Mouse (Mus musculus) thymus, postnatal 10 days (tissue): ENCODE data around the gene Tcte3.
"Not testable (repeated sequence)": the region's sequence is repeated elsewhere in the genome, so short reads cannot be mapped to it uniquely, and the experiment has no call there.

Experiments used
- DNase-seq, 2 experiments: peaks; one replicate each; pipeline ENCODE4 v3.0.0; 2021; ENCODE audit warnings: low spot score in 2 of 2

Tcte3 gene

DNA sequence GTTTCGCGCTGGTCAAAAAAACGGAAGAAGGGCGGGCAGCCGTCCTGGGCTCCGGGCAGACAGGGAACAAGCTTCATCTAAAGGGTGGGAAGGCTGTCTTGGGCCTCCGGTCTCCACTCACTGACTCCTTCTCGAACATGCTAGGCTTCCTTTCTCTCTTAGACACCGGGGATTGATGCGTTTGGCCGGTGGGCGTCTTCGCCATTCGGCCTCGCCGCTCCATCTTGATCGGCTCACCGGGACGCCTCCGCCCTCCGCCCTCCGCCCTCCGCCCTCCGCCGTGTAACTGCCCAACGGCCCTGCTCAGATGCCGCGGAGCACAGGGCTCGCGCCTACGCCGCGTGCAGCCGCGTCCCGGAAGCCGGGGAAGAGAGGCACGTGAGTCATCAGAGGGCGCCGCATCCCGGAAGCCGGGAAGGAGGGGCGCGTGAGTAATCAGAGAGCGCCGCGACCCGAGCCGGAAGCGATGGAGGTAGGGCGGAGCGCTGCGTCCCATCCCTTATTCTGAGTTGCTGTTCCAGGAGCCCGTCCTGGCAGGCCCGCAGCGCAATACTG lies at the start of gene Tcte3, which contains the start of the genes Ermard and Gm3448:
TSS of gene Tcte3 (minus strand) at position 314 of the 555 bp plus-strand sequence.
TSS of gene Ermard (plus strand) at position 34 of the 555 bp plus-strand sequence.
TSS of gene Gm3448 (minus strand) at position 363 of the 555 bp plus-strand sequence.
- peak; percentile 11 to 29 for DNase-seq

DNA sequence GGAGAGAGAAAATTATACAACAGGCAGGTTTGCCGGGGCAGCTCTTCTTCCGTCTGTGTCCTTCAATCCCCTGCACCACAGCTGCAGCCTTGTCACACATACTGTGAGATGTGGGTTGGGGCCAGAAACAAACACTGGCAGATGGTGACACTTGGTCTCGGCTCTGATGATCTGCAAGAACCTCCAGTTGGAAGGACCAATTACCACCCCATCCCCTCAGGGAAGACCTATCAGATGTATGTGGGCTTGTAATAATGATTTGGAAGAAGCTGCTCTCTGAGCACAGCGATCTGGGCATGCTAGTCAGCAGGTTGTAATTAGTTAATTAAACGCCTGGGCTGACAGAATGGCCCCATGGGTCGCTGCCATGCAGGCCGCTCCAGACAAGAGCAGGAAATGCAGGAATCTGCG lies 47.3 kb upstream of the Tcte3 start:
- DNase-seq, result no peak

DNA sequence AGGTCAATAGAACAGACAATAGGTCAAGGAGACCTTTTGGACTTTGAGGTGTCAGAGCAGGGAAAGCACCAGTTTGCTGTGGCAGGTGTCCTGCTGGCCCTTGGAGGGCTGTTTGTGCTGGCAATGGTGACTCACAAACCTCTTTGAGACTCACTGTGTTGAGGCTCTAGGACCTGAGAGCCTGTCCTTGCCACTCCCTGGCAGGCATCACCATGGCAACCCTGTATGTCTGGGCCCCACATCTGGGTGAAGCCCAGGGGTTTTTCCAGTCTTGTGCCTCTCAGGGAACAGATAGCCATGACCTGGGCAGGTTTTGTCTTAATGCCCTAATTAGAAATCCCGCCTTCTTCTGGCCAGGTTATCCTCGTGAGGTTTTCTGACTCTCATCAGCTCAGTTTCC lies 46.9 kb upstream of the Tcte3 start:
- no peak for DNase-seq

DNA sequence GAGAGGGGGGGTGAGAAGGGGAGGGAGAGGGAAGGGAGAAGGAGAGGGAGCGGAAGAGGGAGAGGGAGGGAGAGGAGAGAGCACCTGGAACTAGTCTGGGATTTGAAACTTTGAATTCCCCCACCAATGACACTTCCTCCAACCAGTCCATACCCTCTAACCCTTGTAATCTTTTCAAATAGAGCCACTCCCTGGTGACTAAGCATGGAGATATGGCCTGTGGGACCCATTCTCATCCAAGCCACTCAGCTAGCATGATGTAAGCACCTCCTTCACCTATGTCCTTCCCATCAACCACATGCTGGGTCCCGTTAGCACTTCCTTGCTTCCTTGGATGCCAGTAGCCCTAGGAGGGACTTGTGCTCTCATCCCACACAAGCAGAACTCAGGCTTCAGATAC lies 43.7 kb upstream of the Tcte3 start:
- no peak for DNase-seq

DNA sequence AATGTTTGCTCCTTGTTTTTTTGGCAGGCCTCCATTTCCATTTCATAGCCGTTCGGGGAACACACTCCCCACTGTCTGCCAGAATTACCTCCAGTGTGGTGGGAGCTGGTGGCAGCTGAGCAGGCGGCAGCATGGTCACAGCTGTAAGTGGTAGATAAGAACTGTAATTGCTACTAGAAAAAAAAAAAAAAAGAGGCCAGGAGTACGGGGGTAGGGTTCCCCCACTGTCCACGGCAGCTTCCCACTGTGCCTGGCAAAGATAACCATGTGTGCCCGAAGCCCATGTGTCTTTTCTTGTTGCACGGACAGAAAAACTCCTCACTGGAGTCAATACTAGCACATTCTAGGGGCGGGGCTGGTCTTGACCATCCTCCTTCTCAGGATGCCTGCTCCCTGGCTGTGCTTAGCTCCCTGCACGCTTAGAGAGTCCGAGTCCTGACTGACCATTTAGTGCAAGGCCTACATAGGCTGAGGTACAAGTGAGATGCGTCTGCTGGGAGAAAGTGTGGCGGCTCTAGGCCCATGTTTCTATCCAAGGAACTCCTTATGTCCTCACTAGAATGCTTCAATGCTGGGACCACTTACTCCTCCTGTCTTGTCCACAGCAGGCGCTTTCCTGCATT lies 43.0 kb upstream of the Tcte3 start:
- no peak for DNase-seq

DNA sequence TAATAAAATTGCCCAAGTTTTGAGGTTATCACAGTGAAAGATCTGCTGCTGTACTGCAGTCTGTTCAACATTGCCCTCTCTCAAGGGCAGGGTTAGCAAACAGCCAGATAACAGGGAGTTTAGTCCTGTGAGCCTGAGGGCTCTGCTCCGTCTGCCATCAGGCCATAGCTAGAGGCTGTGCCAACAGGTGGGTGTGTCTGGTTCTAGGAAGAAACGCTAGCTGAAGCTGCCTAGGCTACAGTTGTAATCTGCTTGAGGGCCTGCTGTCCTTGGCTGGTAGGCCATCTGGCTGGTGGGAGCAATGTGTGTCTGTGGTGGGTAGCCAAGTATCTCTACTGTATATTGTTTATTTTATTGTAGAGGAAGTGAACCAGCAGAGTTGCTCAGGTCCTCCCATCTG lies 36.2 kb upstream of the Tcte3 start:
- DNase-seq, result no peak

DNA sequence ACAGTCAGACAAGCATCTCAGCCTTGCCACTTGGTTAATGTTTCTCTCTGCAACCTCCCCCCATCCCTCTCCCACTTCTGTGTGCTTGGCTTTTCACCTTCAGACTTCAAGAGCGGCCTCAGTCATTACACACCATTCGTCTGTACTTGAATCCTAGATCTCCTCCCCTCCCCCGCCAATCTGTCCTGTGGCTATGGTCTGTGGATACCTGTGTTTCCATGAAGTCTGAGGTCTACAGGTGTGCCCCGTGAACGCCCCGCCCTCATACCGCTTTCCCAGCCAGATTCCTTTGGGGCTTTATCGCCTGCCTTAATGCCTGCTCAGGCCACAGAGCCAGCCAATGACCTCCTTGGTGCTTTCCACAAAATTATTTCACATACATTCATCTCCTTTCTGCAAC lies 33.7 kb upstream of the Tcte3 start:
- no peak for DNase-seq

DNA sequence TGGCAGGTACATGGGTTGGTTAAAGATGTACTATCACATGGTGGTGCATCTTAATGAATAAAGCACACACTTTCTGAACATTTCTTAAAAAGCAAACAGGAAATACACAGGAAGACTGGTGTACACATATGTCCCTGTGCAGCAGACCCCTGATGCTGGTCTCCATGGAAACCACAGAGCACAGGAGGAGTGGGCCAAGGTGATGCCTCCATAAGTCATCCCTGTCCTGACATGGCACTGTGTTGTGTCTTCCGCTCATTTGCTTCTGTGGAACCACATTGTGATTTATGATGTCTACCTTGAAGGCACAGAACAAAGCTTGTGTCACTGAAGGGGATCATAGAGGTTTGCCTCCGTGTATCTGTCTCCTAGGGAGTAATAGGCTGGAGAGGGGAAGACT lies 30.9 kb upstream of the Tcte3 start:
- DNase-seq, result no peak

DNA sequence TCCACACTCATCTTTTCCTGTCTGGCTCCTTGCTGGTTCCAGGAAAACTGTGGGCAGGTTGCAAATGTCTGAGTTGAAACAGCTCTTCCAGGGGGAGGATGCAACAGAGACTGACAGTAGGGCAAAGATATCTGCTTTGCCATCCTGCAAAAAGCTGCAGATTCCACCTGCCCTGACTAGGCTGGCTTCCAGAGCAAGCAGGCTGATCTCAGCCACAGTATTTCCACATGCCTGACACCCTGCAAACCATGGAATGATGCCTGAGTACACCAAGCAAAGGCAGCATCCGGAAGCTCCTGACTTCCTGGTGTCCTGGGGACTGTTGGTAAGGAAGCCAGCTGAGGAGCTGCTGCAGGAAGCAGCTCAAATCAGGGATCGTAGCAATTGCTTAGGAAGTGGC lies 27.8 kb upstream of the Tcte3 start:
- no peak for DNase-seq

DNA sequence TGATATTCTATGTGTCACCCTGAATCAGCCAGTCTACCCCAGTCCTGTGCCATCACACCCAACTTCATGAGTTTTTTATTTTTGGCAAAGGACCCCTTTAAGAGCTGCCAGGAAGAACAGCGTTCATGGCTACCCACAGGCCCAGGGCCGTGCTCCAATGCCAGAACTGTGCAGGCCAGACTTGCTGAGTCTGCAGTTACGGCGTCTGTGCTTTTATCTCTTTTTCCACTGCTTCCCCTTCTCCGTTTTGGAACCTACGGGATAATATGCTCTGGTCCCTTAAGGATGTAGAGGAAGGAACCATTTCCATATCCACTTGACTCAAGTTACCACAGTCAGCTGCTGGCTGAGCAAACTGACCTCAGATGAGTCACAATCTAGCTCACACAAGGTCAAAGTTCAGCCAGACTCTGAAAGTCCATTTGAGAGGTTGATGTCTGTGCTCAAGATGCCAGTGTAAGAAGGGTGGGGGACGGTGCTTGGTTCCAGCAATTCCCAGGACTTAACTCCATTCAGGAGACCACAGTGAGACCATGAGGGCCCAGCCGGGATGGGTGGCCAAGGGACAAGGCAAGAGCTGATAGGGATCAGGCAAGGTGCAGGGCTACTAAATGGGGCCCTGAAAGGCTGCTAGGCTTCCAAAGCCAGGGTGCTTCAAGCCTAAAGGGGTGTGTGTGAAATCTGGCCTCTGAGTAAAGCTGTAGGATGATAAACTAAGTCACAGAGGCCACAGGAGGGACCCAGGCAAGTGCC lies 26.9 kb upstream of the Tcte3 start:
- DNase-seq, result no peak

DNA sequence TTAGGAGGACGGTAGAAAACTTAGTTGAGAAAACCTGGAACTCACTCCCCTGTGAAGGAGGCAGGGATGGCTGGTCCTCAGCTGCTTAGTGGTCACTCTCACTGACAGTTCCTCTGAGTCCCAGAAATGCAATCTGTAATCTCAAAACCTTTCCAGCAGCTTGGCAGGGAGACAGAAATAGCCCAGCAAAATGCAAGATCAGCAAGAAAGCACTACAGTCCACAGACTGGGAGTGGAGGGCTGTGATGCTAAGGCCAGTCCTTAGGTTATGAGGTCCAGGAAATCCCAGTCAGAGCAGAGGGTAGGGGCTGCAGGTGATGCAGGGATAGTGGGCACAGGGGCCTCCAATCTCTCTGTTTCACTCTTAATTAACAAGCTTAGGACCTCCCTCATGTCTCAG lies 25.6 kb upstream of the Tcte3 start:
- DNase-seq, result no peak

DNA sequence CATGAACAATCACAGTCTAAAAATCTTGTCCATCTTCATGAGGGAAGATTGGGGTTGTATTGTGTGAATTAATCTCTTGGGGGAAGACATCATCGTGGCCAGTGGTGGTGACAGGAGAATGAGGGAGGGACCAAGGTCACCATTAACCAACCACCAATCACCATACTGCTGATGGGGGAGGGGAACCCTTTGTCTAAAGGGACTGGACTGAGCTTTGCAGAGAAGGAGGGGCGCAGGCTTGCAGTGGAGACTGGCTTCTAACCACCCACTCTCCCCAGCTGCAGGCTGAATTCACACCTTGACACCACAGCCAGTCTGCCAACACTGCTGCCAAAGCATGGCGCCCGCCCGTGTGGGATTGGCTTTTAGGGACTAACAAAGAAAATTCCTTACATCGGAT lies 24.8 kb upstream of the Tcte3 start:
- DNase-seq, result no peak

DNA sequence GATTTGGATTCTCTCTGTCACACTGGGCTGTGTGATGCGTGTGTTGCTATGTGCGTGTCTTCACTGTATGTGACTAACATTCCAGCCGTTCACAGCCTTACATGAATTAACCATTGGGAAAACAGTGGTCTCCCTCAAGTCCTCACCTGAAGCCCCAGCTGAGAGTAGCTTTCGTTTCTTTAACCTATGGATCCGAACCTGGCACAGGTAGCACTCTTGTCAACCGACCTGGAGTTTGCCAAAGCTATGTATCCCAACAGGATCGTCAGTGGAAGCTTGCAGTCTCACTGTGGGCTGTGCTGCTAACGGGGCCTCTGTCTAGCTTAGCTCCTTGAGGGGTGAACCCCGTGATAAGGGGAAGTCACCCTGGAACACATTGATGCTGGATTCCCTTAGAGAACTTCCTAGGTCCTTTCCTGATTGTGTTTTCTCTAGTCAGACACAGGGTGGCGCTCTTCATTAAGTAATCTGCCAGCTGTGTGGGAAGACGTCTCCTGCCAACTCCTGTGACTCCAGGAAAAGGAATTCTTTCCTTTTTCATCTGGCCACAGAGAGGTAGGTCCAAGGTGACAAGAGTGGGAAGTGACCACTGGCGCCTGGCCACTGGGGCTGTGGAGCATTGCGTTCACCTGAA lies 24.2 kb upstream of the Tcte3 start:
- no peak for DNase-seq

DNA sequence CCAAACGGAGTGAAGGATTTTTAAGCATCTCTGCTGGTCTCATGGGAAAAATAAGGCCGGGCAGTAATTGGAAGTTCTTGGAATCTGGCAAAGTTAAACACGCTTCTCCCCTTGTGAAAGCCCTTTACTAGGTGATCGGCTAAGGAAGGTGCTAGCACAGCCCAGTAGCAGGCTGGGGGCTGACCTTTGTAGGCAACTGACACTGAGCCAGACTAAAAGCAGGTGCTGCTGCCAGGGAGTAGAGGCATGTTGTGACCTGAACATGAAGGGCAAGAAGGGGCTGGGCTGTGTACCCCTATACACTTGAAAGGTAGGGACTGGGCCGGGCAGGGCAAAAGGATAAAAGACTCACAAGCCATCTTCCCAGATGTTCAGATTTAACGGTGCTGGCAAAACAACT lies 19.1 kb upstream of the Tcte3 start:
- DNase-seq, result no peak

DNA sequence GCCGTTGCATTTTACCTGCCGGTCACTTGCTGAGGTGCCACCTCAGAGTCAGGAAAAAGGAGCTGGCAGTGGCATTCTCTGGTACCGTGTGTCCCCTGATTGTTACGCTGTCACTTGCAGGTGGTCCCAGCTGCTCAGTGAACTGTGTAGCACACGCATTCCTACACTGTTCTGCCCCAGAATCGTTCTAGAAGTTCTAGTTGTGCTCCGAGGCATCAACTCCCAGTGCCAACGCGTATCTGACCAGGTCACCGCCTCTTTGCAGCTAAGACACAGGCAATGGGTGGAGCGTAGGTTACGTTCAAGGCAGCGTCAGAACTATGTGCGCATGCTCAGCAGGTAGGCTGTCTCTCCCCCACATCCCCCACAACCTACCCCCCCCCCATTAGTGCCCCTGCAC lies 18.4 kb upstream of the Tcte3 start:
- DNase-seq, result no peak

DNA sequence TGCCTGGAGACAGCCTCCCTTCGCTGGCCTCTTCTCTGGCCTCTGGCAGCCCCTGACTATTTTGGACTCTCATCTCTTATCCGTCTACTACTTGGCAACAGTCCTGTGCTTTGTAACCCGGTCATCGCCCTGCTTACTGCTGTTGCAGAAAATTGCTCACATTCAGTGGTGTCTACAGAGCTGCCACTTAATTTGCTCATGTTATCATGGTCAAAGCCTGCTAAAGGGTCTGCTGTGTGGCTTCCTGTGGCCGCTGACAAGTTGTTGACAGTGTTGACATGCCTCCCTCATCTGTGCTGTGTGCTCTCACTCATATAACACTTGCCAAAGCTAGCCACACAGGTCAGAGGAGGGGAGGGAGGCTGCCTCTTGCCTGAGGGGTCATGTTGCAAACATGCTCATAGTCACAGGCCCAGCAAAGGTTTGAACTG lies 16.9 kb upstream of the Tcte3 start:
- DNase-seq, result no peak

DNA sequence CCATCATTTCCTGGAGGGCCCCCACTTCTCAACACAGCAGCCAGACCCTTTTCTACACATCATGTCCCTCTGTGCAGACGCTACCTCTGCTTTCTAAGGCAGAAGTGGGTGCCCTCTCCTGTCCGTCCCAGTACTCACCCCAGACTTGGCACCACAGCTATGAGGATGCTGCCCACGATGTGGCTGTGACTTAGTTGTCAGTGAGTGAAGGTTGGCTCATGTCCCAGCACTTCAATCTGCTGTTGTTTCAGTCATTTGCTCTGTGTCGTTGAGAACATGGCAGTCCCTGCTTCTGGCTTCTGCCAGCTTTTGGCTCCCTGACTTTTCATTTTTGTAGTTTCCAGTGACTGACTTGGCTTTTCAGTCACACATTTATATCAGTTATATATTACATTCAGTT lies 14.6 kb upstream of the Tcte3 start:
- no peak for DNase-seq

DNA sequence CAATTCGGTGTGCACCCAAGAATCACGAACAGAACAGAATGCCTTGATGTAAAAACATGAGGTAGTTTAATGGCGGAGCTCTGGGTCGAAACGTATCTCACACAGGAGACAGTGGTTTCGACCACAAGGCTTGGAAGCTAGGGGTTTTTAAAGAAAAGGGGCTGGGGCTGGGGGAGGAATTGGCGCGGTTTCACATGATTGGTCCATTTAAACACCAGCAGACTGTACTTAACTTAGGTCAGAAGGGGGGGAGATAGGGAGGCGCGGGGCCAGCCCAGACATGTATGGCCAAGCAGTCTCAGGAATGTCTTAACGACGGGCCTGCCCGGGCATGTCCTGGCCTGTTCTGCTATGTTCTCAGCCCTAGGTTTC lies 12.5 kb upstream of the Tcte3 start:
- not testable (repeated sequence) for DNase-seq

DNA sequence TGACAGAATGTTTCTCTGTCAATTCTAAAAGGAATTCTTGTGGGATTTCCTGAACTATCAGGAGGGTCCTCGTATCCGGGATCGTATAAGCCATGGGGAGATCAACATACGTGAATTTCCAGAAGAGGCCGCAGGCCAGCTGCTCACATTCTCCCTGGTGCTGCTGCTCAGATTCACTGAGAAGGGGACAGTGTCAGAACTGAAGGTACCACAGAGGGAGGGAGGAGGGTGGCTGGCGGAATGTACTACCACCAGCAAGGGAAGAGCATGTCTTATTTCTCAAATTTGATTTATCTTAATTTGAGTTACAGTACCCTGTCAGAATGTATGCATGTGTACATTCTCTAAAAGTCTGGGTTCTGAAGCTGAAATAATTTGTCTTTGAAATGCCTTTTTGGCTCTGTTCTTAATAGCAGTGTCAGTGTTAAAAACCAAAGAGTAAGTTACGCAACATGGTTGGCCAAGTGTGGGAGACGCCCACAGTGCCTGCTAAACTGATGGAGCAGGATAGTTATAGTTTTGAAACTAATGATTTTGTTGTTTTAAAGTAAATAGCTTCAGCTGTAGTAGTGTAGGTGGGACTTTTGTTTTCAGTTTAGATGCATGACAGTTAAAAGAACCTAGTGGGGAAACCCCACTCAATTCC lies 12.0 kb upstream of the Tcte3 start:
- not testable (repeated sequence) for DNase-seq

DNA sequence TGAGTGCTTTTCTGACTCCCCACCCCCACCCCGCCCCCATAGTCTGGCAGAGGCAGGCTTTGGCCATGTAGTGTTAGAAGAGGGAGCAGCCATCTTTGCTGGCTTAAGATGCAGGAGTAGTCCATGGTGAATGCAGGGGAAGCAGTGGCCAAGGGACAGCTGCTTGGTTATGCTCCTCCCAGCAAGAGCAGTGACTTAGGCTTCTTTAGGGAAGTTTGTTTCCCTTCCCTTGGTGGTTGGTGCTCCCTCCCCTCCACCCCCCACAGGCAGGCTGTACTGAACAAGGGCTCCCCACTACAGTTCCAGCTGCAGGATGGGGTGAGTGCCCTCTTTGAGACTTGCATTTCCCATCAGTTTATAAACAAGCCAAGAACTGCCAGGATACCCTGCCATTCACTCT lies 11.5 kb upstream of the Tcte3 start:
- DNase-seq, result not testable (repeated sequence)

DNA sequence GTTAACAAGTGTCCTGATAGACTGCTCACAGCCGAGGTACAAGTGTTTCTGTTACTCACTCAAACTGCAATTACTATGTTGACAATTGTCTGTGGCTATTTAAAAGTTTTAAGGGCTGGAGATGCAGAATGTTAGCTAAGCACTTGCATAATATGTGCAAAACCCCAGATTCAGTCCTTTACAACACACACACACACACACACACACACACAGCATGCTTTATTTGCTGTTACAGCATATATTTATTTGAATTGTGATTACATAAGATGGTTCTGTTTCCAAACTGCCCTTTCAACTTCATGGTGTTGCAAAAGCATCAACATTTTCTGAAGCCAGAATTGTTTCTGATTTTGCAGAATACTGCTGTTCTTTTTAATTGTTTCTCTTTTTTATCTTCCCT lies 9.1 kb upstream of the Tcte3 start:
- DNase-seq, result not testable (repeated sequence)

DNA sequence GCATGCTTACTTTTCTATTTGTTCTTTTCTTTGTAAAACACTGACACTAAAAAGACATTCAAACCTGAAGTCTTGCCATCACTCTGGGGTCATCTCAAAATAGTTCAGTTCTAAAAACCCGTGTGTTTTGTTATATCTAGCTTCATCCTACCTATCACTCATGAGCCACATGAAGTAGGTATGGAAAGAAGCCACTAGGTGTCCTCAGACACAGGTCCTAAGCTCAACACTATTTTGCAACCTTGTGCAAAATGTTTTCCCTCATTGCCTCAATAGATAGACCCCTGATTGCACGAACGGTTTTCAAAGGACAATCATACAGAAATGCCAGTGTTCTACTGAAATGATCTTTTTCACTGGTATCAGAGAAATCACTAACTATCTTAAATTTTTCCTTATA lies 833 bp downstream of the Tcte3 start:
- DNase-seq, result not testable (repeated sequence)
